Mouse (Mus musculus) cerebellum, adult 2 months (tissue): ENCODE measurements around the gene Hba-x.

Source experiments
- CTCF ChIP-seq: fragments of 200-500 bp; IDR thresholded peaks from 2 replicates; pipeline ENCODE4 v1.5.1; 2011; ENCODE audit warnings: low read depth, mild to moderate bottlenecking, control low read depth, low read length, moderate library complexity, borderline replicate concordance; ENCODE audit not compliant: insufficient read depth
- POLR2A ChIP-seq: fragments of 200-500 bp; IDR thresholded peaks from 2 replicates; pipeline ENCODE4 v1.6.1; 2011; ENCODE audit warnings: low read length, control low read depth, borderline replicate concordance; ENCODE audit not compliant: insufficient read depth

DNA sequence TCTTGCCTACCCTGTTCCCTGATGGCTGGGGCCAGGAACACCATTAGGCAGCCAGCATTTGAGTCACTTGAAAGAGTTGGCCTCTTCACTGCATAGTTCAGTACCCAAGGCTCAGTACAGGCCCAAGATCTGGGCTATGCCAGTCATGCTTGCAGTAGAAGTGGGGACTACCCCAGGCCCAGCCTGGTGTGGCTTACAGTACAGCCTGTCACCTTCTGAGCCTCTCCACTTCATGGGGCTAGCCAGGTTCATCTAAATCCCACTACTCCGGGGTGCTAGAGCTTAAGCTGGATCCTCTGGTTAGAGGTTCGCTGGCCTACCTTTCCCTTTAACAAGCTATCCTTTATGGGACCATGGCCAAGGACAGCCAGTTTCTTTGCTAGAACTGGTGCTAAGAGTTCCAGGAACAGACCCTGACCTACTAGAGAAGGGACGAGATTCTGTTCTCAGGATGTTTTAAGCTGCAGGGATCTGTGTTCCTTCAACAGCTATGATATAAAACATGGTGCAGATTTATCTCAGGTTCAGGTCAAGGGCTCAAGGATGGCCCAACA is 47.8 kb upstream of the Hba-x start:
- no peak for TF ChIP-seq CTCF
- no peak for TF ChIP-seq POLR2A
